Mouse (Mus musculus) CH12.LX (cell line): Measurements from ENCODE around the gene Man1a. TPM values are rescaled to one million over a fixed set of nuclear protein-coding genes. Genes with fewer than 3 reads are reported as not detected.

ENCODE experiments used
- DNase-seq: peaks from one replicate; pipeline ENCODE4 v3.0.0-alpha.2; 2013; ENCODE audit errors: extremely low read depth
- H3K27ac ChIP-seq: 2 replicates; pipeline ENCODE4 v1.5.1; 2012; ENCODE audit warnings: low read depth, mild to moderate bottlenecking, control low read depth, moderate library complexity; ENCODE audit not compliant: insufficient read depth
- H3K27me3 ChIP-seq: replicated peaks from 2 replicates; pipeline ENCODE3; 2012; ENCODE audit warnings: inconsistent platforms
- H3K36me3 ChIP-seq, 2 experiments: replicated peaks in 1 of 2; 2 replicates each; pipeline versions ENCODE3 to v1.6.1; 2012; ENCODE audit warnings: inconsistent platforms in 1 of 2, low read length in 1 of 2, mild to moderate bottlenecking in 1 of 2, mixed read lengths in 1 of 2, moderate library complexity in 1 of 2; ENCODE audit not compliant: control insufficient read depth in 1 of 2, insufficient read depth in 1 of 2
- H3K4me1 ChIP-seq, 2 experiments: 2 replicates each; pipeline ENCODE4 v1.6.1; 2012; ENCODE audit warnings: inconsistent platforms in 1 of 2, moderate library complexity in 1 of 2; ENCODE audit not compliant: insufficient read depth in 2 of 2, control insufficient read depth in 1 of 2
- H3K4me2 ChIP-seq: 2 replicates; pipeline ENCODE4 v1.6.1; 2012; ENCODE audit warnings: low read depth, mild to moderate bottlenecking, control low read depth; ENCODE audit not compliant: poor library complexity, insufficient read depth, severe bottlenecking
- H3K4me3 ChIP-seq, 3 experiments: fragments of 150-350 bp in 1 of 3; sonication (generic) in 1 of 3; replicated peaks in 1 of 3; 2 replicates each; pipeline versions ENCODE3 to v1.5.1; 2011 to 2012; ENCODE audit warnings: low read depth in 2 of 3, low read length in 2 of 3, mild to moderate bottlenecking in 2 of 3, moderate library complexity in 2 of 3, control low read depth in 1 of 3, improper control_type of control experiment in 1 of 3, inconsistent platforms in 1 of 3, mixed read lengths in 1 of 3; ENCODE audit not compliant: poor library complexity in 1 of 3
- H3K79me2 ChIP-seq: replicated peaks from 2 replicates; pipeline ENCODE4 v1.6.1; 2012; ENCODE audit warnings: mild to moderate bottlenecking, moderate library complexity; ENCODE audit not compliant: control insufficient read depth, poor library complexity, insufficient read depth, severe bottlenecking; ENCODE audit errors: extremely low read depth
- H3K9ac ChIP-seq: 2 replicates; pipeline ENCODE4 v1.6.1; 2012; ENCODE audit warnings: low read depth, mild to moderate bottlenecking, control low read depth, moderate library complexity; ENCODE audit not compliant: insufficient read depth
- H3K9me3 ChIP-seq: replicated peaks from 2 replicates; pipeline ENCODE3; 2012; ENCODE audit warnings: low read length, inconsistent platforms, mixed read lengths
- BHLHE40 ChIP-seq: IDR thresholded peaks from 2 replicates; pipeline ENCODE4 v1.6.1; 2011; ENCODE audit warnings: mild to moderate bottlenecking, low read depth, low read length, improper control_type of control experiment
- CHD1 ChIP-seq: IDR thresholded peaks from 2 replicates; pipeline ENCODE4 v1.6.1; 2012; ENCODE audit warnings: low read depth, low read length, improper control_type of control experiment, inconsistent platforms
- CHD2 ChIP-seq: IDR thresholded peaks from 2 replicates; pipeline ENCODE4 v1.6.1; 2011; ENCODE audit warnings: low read length, improper control_type of control experiment
- CTCF ChIP-seq, 2 experiments: IDR thresholded peaks in 1 of 2; conservative IDR thresholded peaks in 1 of 2; 2 replicates each; pipeline ENCODE4 v1.5.1; 2011 to 2012; ENCODE audit warnings: low read depth in 2 of 2, low read length in 2 of 2, improper control_type of control experiment in 1 of 2, inconsistent platforms in 1 of 2, mild to moderate bottlenecking in 1 of 2, moderate library complexity in 1 of 2
- ELF1 ChIP-seq: IDR thresholded peaks from 2 replicates; pipeline ENCODE4 v1.6.1; 2014; ENCODE audit warnings: low read depth, mild to moderate bottlenecking, inconsistent platforms, low read length, improper control_type of control experiment
- ETS1 ChIP-seq: conservative IDR thresholded peaks from 2 replicates; pipeline ENCODE4 v1.6.1; 2012; ENCODE audit warnings: low read depth, mild to moderate bottlenecking, inconsistent platforms, low read length, improper control_type of control experiment, moderate library complexity
- GABPA ChIP-seq: IDR thresholded peaks from 2 replicates; pipeline ENCODE4 v1.6.1; 2012; ENCODE audit warnings: low read depth, low read length, improper control_type of control experiment, inconsistent platforms; ENCODE audit not compliant: insufficient replicate concordance
- HCFC1 ChIP-seq: IDR thresholded peaks from 2 replicates; pipeline ENCODE4 v1.6.1; 2012; ENCODE audit warnings: low read depth, mild to moderate bottlenecking, inconsistent platforms, low read length, improper control_type of control experiment
- IRF4 ChIP-seq: IDR thresholded peaks from 2 replicates; pipeline ENCODE4 v1.6.1; 2014; ENCODE audit warnings: low read depth, mild to moderate bottlenecking, inconsistent platforms, low read length, improper control_type of control experiment
- KAT2A ChIP-seq: IDR thresholded peaks from 2 replicates; pipeline ENCODE4 v1.6.1; 2012; ENCODE audit warnings: low read length, improper control_type of control experiment, inconsistent platforms; ENCODE audit not compliant: insufficient replicate concordance
- MAFK ChIP-seq: IDR thresholded peaks from 2 replicates; pipeline ENCODE4 v1.6.1; 2011; ENCODE audit warnings: low read length, improper control_type of control experiment; ENCODE audit not compliant: insufficient replicate concordance
- MAX ChIP-seq: IDR thresholded peaks from 2 replicates; pipeline ENCODE4 v1.6.1; 2011; ENCODE audit warnings: low read length, improper control_type of control experiment
- MAZ ChIP-seq: IDR thresholded peaks from 2 replicates; pipeline ENCODE4 v1.6.1; 2012; ENCODE audit warnings: low read depth, mild to moderate bottlenecking, inconsistent platforms, low read length, improper control_type of control experiment, moderate library complexity
- MXI1 ChIP-seq: IDR thresholded peaks from 2 replicates; pipeline ENCODE4 v1.6.1; 2011; ENCODE audit warnings: mild to moderate bottlenecking, low read depth, low read length, improper control_type of control experiment
- MYC ChIP-seq: IDR thresholded peaks from 2 replicates; pipeline ENCODE4 v1.6.1; 2011; ENCODE audit warnings: low read depth, mild to moderate bottlenecking, improper control_type of control experiment, low read length
- NELFE ChIP-seq: IDR thresholded peaks from 2 replicates; pipeline ENCODE4 v1.6.1; 2011; ENCODE audit warnings: low read depth, low read length, improper control_type of control experiment
- PAX5 ChIP-seq: IDR thresholded peaks from 2 replicates; pipeline ENCODE4 v1.6.1; 2012; ENCODE audit warnings: low read length, inconsistent platforms, mixed read lengths
- POLR2A ChIP-seq: IDR thresholded peaks from 2 replicates; pipeline ENCODE4 v1.6.1; 2011; ENCODE audit warnings: low read depth, mild to moderate bottlenecking, improper control_type of control experiment, low read length
- POLR2AphosphoS2 ChIP-seq: IDR thresholded peaks from 2 replicates; pipeline ENCODE4 v1.6.1; 2011; ENCODE audit warnings: low read depth, low read length, improper control_type of control experiment
- RAD21 ChIP-seq: IDR thresholded peaks from 2 replicates; pipeline ENCODE4 v1.6.1; 2011; ENCODE audit warnings: low read depth, mild to moderate bottlenecking, low read length, improper control_type of control experiment, moderate library complexity
- RCOR1 ChIP-seq: conservative IDR thresholded peaks from 2 replicates; pipeline ENCODE4 v1.6.1; 2012; ENCODE audit warnings: low read depth, mild to moderate bottlenecking, inconsistent platforms, low read length, improper control_type of control experiment
- SIN3A ChIP-seq: IDR thresholded peaks from 2 replicates; pipeline ENCODE4 v1.6.1; 2012; ENCODE audit warnings: low read length, improper control_type of control experiment, inconsistent platforms
- SMC3 ChIP-seq: IDR thresholded peaks from 2 replicates; pipeline ENCODE4 v1.6.1; 2011; ENCODE audit warnings: low read depth, low read length, improper control_type of control experiment
- UBTF ChIP-seq: IDR thresholded peaks from 2 replicates; pipeline ENCODE4 v1.6.1; 2012; ENCODE audit warnings: low read depth, mild to moderate bottlenecking, inconsistent platforms, low read length, improper control_type of control experiment, moderate library complexity
- ZC3H11A ChIP-seq: IDR thresholded peaks from 2 replicates; pipeline ENCODE4 v1.6.1; 2012; ENCODE audit warnings: low read depth, mild to moderate bottlenecking, inconsistent platforms, low read length, improper control_type of control experiment
- ZKSCAN1 ChIP-seq: IDR thresholded peaks from 2 replicates; pipeline ENCODE4 v1.6.1; 2012; ENCODE audit warnings: low read depth, inconsistent platforms, low read length, improper control_type of control experiment, borderline replicate concordance
- ZMIZ1 ChIP-seq: IDR thresholded peaks from 2 replicates; pipeline ENCODE4 v1.6.1; 2012; ENCODE audit warnings: low read depth, mild to moderate bottlenecking, inconsistent platforms, low read length, improper control_type of control experiment
- ZNF384 ChIP-seq: IDR thresholded peaks from 2 replicates; pipeline ENCODE4 v1.6.1; 2012; ENCODE audit warnings: low read depth, low read length, improper control_type of control experiment, inconsistent platforms
- dilution Hi-C: fragments of 300-500 bp; cut with MboI; formaldehyde crosslinking; loops from 2 replicates; pipeline ENCODE4 v1.14.3; 2020; ENCODE audit warnings: low sequenced_read_pairs; ENCODE audit not compliant: extremely low pct_unique_long_range_greater_than_20kb, extremely low pct_ligation_motif_present
- in situ Hi-C: fragments of 300-500 bp; cut with MboI; formaldehyde crosslinking; loops from 3 replicates; pipeline ENCODE4 v1.14.3; 2019; ENCODE audit warnings: low sequenced_read_pairs, low pct_ligation_motif_present, low pct_unique_long_range_greater_than_20kb, mixed read lengths
- polyA plus RNA-seq: library from polyadenylated mRNA; unstranded; fragments of >175 nt; gene quantifications from 2 replicates; pipeline ENCODE4 v1.2.1, GENCODE M21; 2012; ENCODE audit warnings: low read depth; ENCODE audit not compliant: insufficient read length
- total RNA-seq, 2 experiments: library from RNA; depleted of rRNA; stranded (reverse); fragments of 300-350 nt in 1 of 2; fragments of >200 nt in 1 of 2; gene quantifications; 2 replicates each; pipeline ENCODE4 v1.2.3; 2012 to 2014

Gene Man1a
- total and polyA plus RNA-seq, 3 experiments, result 104 to 211 (median 191) TPM

DNA sequence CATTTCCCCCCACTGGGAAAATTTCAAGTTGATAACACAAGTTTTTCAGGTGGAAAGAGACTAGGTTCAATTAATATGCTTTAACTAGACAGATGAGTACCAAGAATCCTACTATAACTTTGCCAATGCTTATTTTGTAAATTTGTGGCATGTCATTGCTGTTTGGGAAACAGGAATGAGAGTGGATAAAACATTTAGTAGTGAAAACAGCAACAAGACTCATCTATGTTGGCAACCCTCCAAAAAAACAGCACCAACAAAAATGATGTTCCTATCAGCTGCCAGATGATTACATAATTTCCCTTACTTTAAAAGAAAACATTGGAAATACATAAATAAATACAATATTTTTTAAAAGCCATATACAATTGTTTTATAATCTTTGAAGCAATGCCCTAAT, 102.2 kb downstream of the Man1a start:
- TF ChIP-seq IRF4, result no peak
- no peak for TF ChIP-seq CHD1
- no peak for TF ChIP-seq POLR2AphosphoS2
- no peak for TF ChIP-seq MAZ
- no peak for TF ChIP-seq RAD21
- TF ChIP-seq MYC, result no peak
- TF ChIP-seq ZMIZ1, result no peak
- no peak for TF ChIP-seq SMC3
- no peak for TF ChIP-seq PAX5
- TF ChIP-seq BHLHE40, result no peak
- TF ChIP-seq CTCF (conservative IDR thresholded peaks at IDR 0.05 in 1 of 2, IDR thresholded peaks at IDR 0.05 in 1 of 2; ENCODE audit: low read depth in 2 of 2, low read length in 2 of 2), result no peak
- no peak for TF ChIP-seq KAT2A
- TF ChIP-seq NELFE, result no peak
- TF ChIP-seq RCOR1, result no peak
- no peak for TF ChIP-seq ZNF384
- no peak for TF ChIP-seq GABPA
- no peak for TF ChIP-seq UBTF
- TF ChIP-seq, all 38 proteins: peak for 0
- Histone ChIP-seq H3K4me2 (no peak overlapping the region), H3K4me3 (no peak overlapping the region), H3K9ac (no peak overlapping the region), H3K9me3 (no peaks in the 10 kb centered on the region), H3K27ac (no peak overlapping the region), H3K36me3 (peaks cover 30 to 75% of the 10 kb centered on the region in 2 experiments), H3K4me1 (peaks cover 0 to 29% of the 10 kb centered on the region in 2 experiments; a peak in 2 of 4 replicates), H3K27me3 (no peaks in the 10 kb centered on the region), H3K79me2 (peaks cover 6% of the 10 kb centered on the region; the same call in 1 of the 2 replicates)
- in situ Hi-C loops (no loop called here), dilution Hi-C loops (no loop called here)
- DNase-seq, result no peak

- peaks cover 36 to 66% of the 10 kb centered on the region in 2 experiments for H3K36me3 ChIP-seq
- H3K9me3 ChIP-seq, result no peaks in the 10 kb centered on the region
- H3K4me3 ChIP-seq, result no peak overlapping the region
- no peak for DNase-seq
- H3K27ac ChIP-seq, result no peak overlapping the region
- TF ChIP-seq SIN3A, result no peak
- no peak for TF ChIP-seq MYC
- no peak for TF ChIP-seq RCOR1
- TF ChIP-seq SMC3, result no peak
- TF ChIP-seq MAX, result no peak
- no peak for TF ChIP-seq ETS1
- no peak for TF ChIP-seq ZNF384
- TF ChIP-seq GABPA, result no peak
- TF ChIP-seq ZKSCAN1, result no peak
- no peak for TF ChIP-seq MXI1
- no peak for TF ChIP-seq CHD1
- TF ChIP-seq ZMIZ1, result no peak
- TF ChIP-seq CTCF (conservative IDR thresholded peaks at IDR 0.05 in 1 of 2, IDR thresholded peaks at IDR 0.05 in 1 of 2; ENCODE audit: low read depth in 2 of 2, low read length in 2 of 2), result no peak
- no peak for TF ChIP-seq CHD2
- TF ChIP-seq POLR2A, result no peak
- no peak for TF ChIP-seq MAFK
- no peak for TF ChIP-seq ZC3H11A
- TF ChIP-seq ELF1, result no peak
- no peak for TF ChIP-seq HCFC1
- TF ChIP-seq, all 38 proteins: peak for 0
- dilution Hi-C loops (no loop called here), in situ Hi-C loops (no loop called here)
- Histone ChIP-seq H3K9ac (no peak overlapping the region), H3K4me1 (peaks cover 2 to 3% of the 10 kb centered on the region in 2 experiments; a peak in 2 of 4 replicates), H3K79me2 (peaks cover 6% of the 10 kb centered on the region; the same call in 1 of the 2 replicates), H3K27me3 (no peaks in the 10 kb centered on the region), H3K4me2 (no peak overlapping the region)
Observed at GRCm38 (mm10) chr10:53959759-53960158, 116.7 kb downstream of the Man1a start.
